Mouse (Mus musculus) erythroblast, embryonic 14.5 days (primary cell): ENCODE results near the gene Ppp1r26.

Source experiments
- GATA1 ChIP-seq: IDR thresholded peaks from 2 replicates; pipeline ENCODE4 v1.6.1; 2012; ENCODE audit warnings: low read length, inconsistent platforms, mixed read lengths
- TAL1 ChIP-seq: IDR thresholded peaks from 3 replicates; pipeline ENCODE4 v1.6.1; 2012; ENCODE audit warnings: low read length, inconsistent platforms, mixed read lengths

DNA sequence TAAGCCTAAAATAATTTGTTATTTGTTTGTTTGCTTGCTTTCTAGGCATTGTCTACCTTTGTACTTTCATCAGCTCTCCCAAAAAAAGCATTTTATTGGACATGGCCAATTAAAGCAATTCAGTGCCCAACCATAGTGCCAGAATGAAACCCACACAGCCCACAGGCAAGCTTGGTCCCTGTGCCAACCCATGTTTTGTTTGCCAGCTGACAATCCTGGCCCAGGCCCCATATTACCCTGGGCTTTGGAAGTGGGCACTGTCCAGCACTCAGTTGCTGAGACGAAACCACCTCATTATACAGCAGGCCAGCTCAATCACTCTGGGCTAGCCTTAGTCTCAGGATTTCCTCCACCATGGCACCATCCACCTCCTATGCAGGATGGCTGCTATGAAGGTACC is 10.0 kb downstream of the Ppp1r26 start:
- TF ChIP-seq TAL1 (no peak), GATA1 (no peak)
